Mouse (Mus musculus): ENCODE data around the gene Grik4. TPM values are rescaled to one million over a fixed set of nuclear protein-coding genes. Genes with fewer than 3 reads are reported as not detected.

Grik4 gene
- polyA plus RNA-seq, 1 experiment from 2014 or later: 2.5 TPM

GRCm38 (mm10) chr9:42803061-42803491 lies 141.2 kb downstream of the Grik4 start:
- no peaks in the 10 kb centered on the region for H3K9me3 ChIP-seq (ENCODE audit: control insufficient read depth, low read length)
- H3K27ac ChIP-seq (ENCODE audit: low read depth, low read length): no peak overlapping the region
- no peaks in the 10 kb centered on the region for H3K27me3 ChIP-seq (ENCODE audit: control insufficient read depth, insufficient read depth, low read length)
- no peaks in the 10 kb centered on the region for H3K4me1 ChIP-seq (ENCODE audit: control insufficient read depth, insufficient read depth, low read length)
- DNase-seq (ENCODE audit: low spot score) (no peak), ATAC-seq (ENCODE audit: insufficient read depth, low FRiP score, low TSS enrichment) (no peak)
- no peak overlapping the region for H3K9ac ChIP-seq (ENCODE audit: low read length)
- no peaks in the 10 kb centered on the region for H3K36me3 ChIP-seq (ENCODE audit: control insufficient read depth, insufficient read depth, low read length)
- WGBS: 63% methylated on average over 3 of the region's 3 CpGs
- no peak overlapping the region for H3K4me3 ChIP-seq (ENCODE audit: low read depth, low read length)
- H3K4me2 ChIP-seq (ENCODE audit: low read depth): no peak overlapping the region

- WGBS: 74% methylated on average over 11 of the region's 11 CpGs
- Histone ChIP-seq H3K4me3 (ENCODE audit: low read depth, low read length) (no peak overlapping the region), H3K36me3 (ENCODE audit: control insufficient read depth, insufficient read depth, low read length) (no peaks in the 10 kb centered on the region), H3K9me3 (ENCODE audit: control insufficient read depth, low read length) (no peaks in the 10 kb centered on the region), H3K9ac (ENCODE audit: low read length) (no peak overlapping the region), H3K4me1 (ENCODE audit: control insufficient read depth, insufficient read depth, low read length) (no peaks in the 10 kb centered on the region), H3K27ac (ENCODE audit: low read depth, low read length) (no peak overlapping the region), H3K4me2 (ENCODE audit: low read depth) (no peak overlapping the region), H3K27me3 (ENCODE audit: control insufficient read depth, insufficient read depth, low read length) (no peaks in the 10 kb centered on the region)
- DNase-seq (ENCODE audit: low spot score): no peak
- no peak for ATAC-seq (ENCODE audit: insufficient read depth, low FRiP score, low TSS enrichment)
Measured at GRCm38 (mm10) chr9:42801929-42802328, 142.4 kb downstream of the Grik4 start.

GRCm38 (mm10) chr9:42800138-42800537 lies 144.2 kb downstream of the Grik4 start:
- no peaks in the 10 kb centered on the region for H3K27me3 ChIP-seq (ENCODE audit: control insufficient read depth, insufficient read depth, low read length)
- 82% methylated on average over 7 of the region's 7 CpGs for WGBS
- no peak for DNase-seq (ENCODE audit: low spot score)

GRCm38 (mm10) chr9:42799694-42800093 lies 144.6 kb downstream of the Grik4 start:
- no peaks in the 10 kb centered on the region for H3K36me3 ChIP-seq (ENCODE audit: control insufficient read depth, insufficient read depth, low read length)
- H3K27me3 ChIP-seq (ENCODE audit: control insufficient read depth, insufficient read depth, low read length): no peaks in the 10 kb centered on the region
- no peaks in the 10 kb centered on the region for H3K9me3 ChIP-seq (ENCODE audit: control insufficient read depth, low read length)
- no peak overlapping the region for H3K9ac ChIP-seq (ENCODE audit: low read length)
- H3K27ac ChIP-seq (ENCODE audit: low read depth, low read length): no peak overlapping the region
- H3K4me2 ChIP-seq (ENCODE audit: low read depth): no peak overlapping the region
- DNase-seq (ENCODE audit: low spot score) (no peak), ATAC-seq (ENCODE audit: insufficient read depth, low FRiP score, low TSS enrichment) (no peak)
- 89% methylated on average over 5 of the region's 5 CpGs for WGBS
- no peaks in the 10 kb centered on the region for H3K4me1 ChIP-seq (ENCODE audit: control insufficient read depth, insufficient read depth, low read length)
- no peak overlapping the region for H3K4me3 ChIP-seq (ENCODE audit: low read depth, low read length)

More at GRCm38 (mm10) chr9:42800138-42800537, 144.2 kb downstream of the Grik4 start:
- Histone ChIP-seq H3K9me3 (ENCODE audit: control insufficient read depth, low read length) (no peaks in the 10 kb centered on the region), H3K27ac (ENCODE audit: low read depth, low read length) (no peak overlapping the region), H3K4me1 (ENCODE audit: control insufficient read depth, insufficient read depth, low read length) (no peaks in the 10 kb centered on the region), H3K36me3 (ENCODE audit: control insufficient read depth, insufficient read depth, low read length) (no peaks in the 10 kb centered on the region), H3K4me3 (ENCODE audit: low read depth, low read length) (no peak overlapping the region), H3K4me2 (ENCODE audit: low read depth) (no peak overlapping the region), H3K9ac (ENCODE audit: low read length) (no peak overlapping the region)
- no peak for ATAC-seq (ENCODE audit: insufficient read depth, low FRiP score, low TSS enrichment)

GRCm38 (mm10) chr9:42799242-42799641 lies 145.1 kb downstream of the Grik4 start:
- WGBS: 78% methylated on average over 5 of the region's 5 CpGs
- H3K27ac ChIP-seq (ENCODE audit: low read depth, low read length): no peak overlapping the region
- ATAC-seq (ENCODE audit: insufficient read depth, low FRiP score, low TSS enrichment) (no peak), DNase-seq (ENCODE audit: low spot score) (no peak)
- H3K9ac ChIP-seq (ENCODE audit: low read length): no peak overlapping the region
- no peaks in the 10 kb centered on the region for H3K4me1 ChIP-seq (ENCODE audit: control insufficient read depth, insufficient read depth, low read length)
- no peaks in the 10 kb centered on the region for H3K36me3 ChIP-seq (ENCODE audit: control insufficient read depth, insufficient read depth, low read length)
- H3K27me3 ChIP-seq (ENCODE audit: control insufficient read depth, insufficient read depth, low read length): no peaks in the 10 kb centered on the region
- H3K4me3 ChIP-seq (ENCODE audit: low read depth, low read length): no peak overlapping the region
- no peaks in the 10 kb centered on the region for H3K9me3 ChIP-seq (ENCODE audit: control insufficient read depth, low read length)
- H3K4me2 ChIP-seq (ENCODE audit: low read depth): no peak overlapping the region

- H3K9ac ChIP-seq (ENCODE audit: low read length): no peak overlapping the region
- 83% methylated on average over 4 of the region's 4 CpGs for WGBS
- H3K4me3 ChIP-seq (ENCODE audit: low read depth, low read length): no peak overlapping the region
- H3K36me3 ChIP-seq (ENCODE audit: control insufficient read depth, insufficient read depth, low read length): no peaks in the 10 kb centered on the region
- H3K4me2 ChIP-seq (ENCODE audit: low read depth): no peak overlapping the region
- no peaks in the 10 kb centered on the region for H3K4me1 ChIP-seq (ENCODE audit: control insufficient read depth, insufficient read depth, low read length)
- H3K9me3 ChIP-seq (ENCODE audit: control insufficient read depth, low read length): no peaks in the 10 kb centered on the region
- H3K27ac ChIP-seq (ENCODE audit: low read depth, low read length): no peak overlapping the region
- no peak for ATAC-seq (ENCODE audit: insufficient read depth, low FRiP score, low TSS enrichment)
- DNase-seq (ENCODE audit: low spot score): no peak
- H3K27me3 ChIP-seq (ENCODE audit: control insufficient read depth, insufficient read depth, low read length): no peaks in the 10 kb centered on the region
Measured at GRCm38 (mm10) chr9:42798280-42798679, 146.0 kb downstream of the Grik4 start.

GRCm38 (mm10) chr9:42797276-42797675 lies 147.0 kb downstream of the Grik4 start:
- no peak overlapping the region for H3K4me3 ChIP-seq (ENCODE audit: low read depth, low read length)
- no peaks in the 10 kb centered on the region for H3K36me3 ChIP-seq (ENCODE audit: control insufficient read depth, insufficient read depth, low read length)
- 72% methylated on average over 8 of the region's 8 CpGs for WGBS
- ATAC-seq (ENCODE audit: insufficient read depth, low FRiP score, low TSS enrichment) (no peak), DNase-seq (ENCODE audit: low spot score) (no peak)
- H3K4me2 ChIP-seq (ENCODE audit: low read depth): no peak overlapping the region
- no peaks in the 10 kb centered on the region for H3K27me3 ChIP-seq (ENCODE audit: control insufficient read depth, insufficient read depth, low read length)
- no peak overlapping the region for H3K27ac ChIP-seq (ENCODE audit: low read depth, low read length)
- no peak overlapping the region for H3K9ac ChIP-seq (ENCODE audit: low read length)
- no peaks in the 10 kb centered on the region for H3K4me1 ChIP-seq (ENCODE audit: control insufficient read depth, insufficient read depth, low read length)
- no peaks in the 10 kb centered on the region for H3K9me3 ChIP-seq (ENCODE audit: control insufficient read depth, low read length)

GRCm38 (mm10) chr9:42795881-42796280 lies 148.4 kb downstream of the Grik4 start:
- Histone ChIP-seq H3K27me3 (ENCODE audit: control insufficient read depth, insufficient read depth, low read length) (no peaks in the 10 kb centered on the region), H3K27ac (ENCODE audit: low read depth, low read length) (no peak overlapping the region), H3K9ac (ENCODE audit: low read length) (no peak overlapping the region), H3K4me1 (ENCODE audit: control insufficient read depth, insufficient read depth, low read length) (no peaks in the 10 kb centered on the region), H3K36me3 (ENCODE audit: control insufficient read depth, insufficient read depth, low read length) (no peaks in the 10 kb centered on the region), H3K9me3 (ENCODE audit: control insufficient read depth, low read length) (no peaks in the 10 kb centered on the region), H3K4me2 (ENCODE audit: low read depth) (no peak overlapping the region), H3K4me3 (ENCODE audit: low read depth, low read length) (no peak overlapping the region)
- DNase-seq (ENCODE audit: low spot score) (no peak), ATAC-seq (ENCODE audit: insufficient read depth, low FRiP score, low TSS enrichment) (no peak)
- WGBS: 59% methylated on average over 8 of the region's 8 CpGs

GRCm38 (mm10) chr9:42794006-42794405 lies 150.3 kb downstream of the Grik4 start:
- H3K4me1 ChIP-seq (ENCODE audit: control insufficient read depth, insufficient read depth, low read length): no peaks in the 10 kb centered on the region
- 93% methylated on average over 4 of the region's 4 CpGs for WGBS
- no peak for DNase-seq (ENCODE audit: low spot score)
- no peaks in the 10 kb centered on the region for H3K27me3 ChIP-seq (ENCODE audit: control insufficient read depth, insufficient read depth, low read length)
- H3K4me2 ChIP-seq (ENCODE audit: low read depth): no peak overlapping the region
- ATAC-seq (ENCODE audit: insufficient read depth, low FRiP score, low TSS enrichment): no peak
- H3K36me3 ChIP-seq (ENCODE audit: control insufficient read depth, insufficient read depth, low read length): no peaks in the 10 kb centered on the region
- H3K4me3 ChIP-seq (ENCODE audit: low read depth, low read length): no peak overlapping the region
- no peaks in the 10 kb centered on the region for H3K9me3 ChIP-seq (ENCODE audit: control insufficient read depth, low read length)
- H3K27ac ChIP-seq (ENCODE audit: low read depth, low read length): no peak overlapping the region
- no peak overlapping the region for H3K9ac ChIP-seq (ENCODE audit: low read length)
